Mouse (Mus musculus) limb, embryonic 12.5 days (tissue): ENCODE results near the gene Hipk2. TPM values are rescaled to one million over a fixed set of nuclear protein-coding genes. Genes with fewer than 3 reads are reported as not detected.
A peak's percentile ranks its signal among the peaks of the same experiment; 100 is the strongest.

Source experiments
- ATAC-seq: fragments of 200-750 bp; cut with Nextera tagmentation; 2 replicates; pipeline ENCODE4 v1.8.0; 2017; ENCODE audit warnings: low read depth, moderate TSS enrichment; ENCODE audit not compliant: insufficient number of reproducible peaks, insufficient read depth, low FRiP score, low TSS enrichment
- H3K27ac ChIP-seq: fragments of 300-500 bp; sonication (generic); 2 replicates; pipeline ENCODE4 v1.5.1; 2016; ENCODE audit warnings: mild to moderate bottlenecking, moderate library complexity
- H3K27me3 ChIP-seq: fragments of 300-500 bp; sonication (generic); 2 replicates; pipeline ENCODE4 v1.6.1; 2016; ENCODE audit warnings: mild to moderate bottlenecking, moderate library complexity
- H3K36me3 ChIP-seq: fragments of 300-500 bp; sonication (generic); 2 replicates; pipeline ENCODE4 v1.6.1; 2016; ENCODE audit warnings: mild to moderate bottlenecking, moderate library complexity
- H3K4me1 ChIP-seq: fragments of 300-500 bp; sonication (generic); replicated peaks from 2 replicates; pipeline ENCODE4 v1.6.1; 2016
- H3K4me2 ChIP-seq: fragments of 300-500 bp; sonication (generic); 2 replicates; pipeline ENCODE4 v1.6.1; 2016; ENCODE audit warnings: mild to moderate bottlenecking, moderate library complexity
- H3K4me3 ChIP-seq: fragments of 300-500 bp; sonication (generic); replicated peaks from 2 replicates; pipeline ENCODE4 v1.5.1; 2016; ENCODE audit warnings: mild to moderate bottlenecking
- H3K9ac ChIP-seq: fragments of 300-500 bp; sonication (generic); replicated peaks from 2 replicates; pipeline ENCODE4 v1.6.1; 2016; ENCODE audit warnings: mild to moderate bottlenecking, moderate library complexity
- H3K9me3 ChIP-seq: fragments of 300-500 bp; sonication (generic); 2 replicates; pipeline ENCODE4 v1.6.1; 2016; ENCODE audit warnings: mild to moderate bottlenecking, moderate library complexity
- WGBS: fragments of 180-500 bp; shearing (Covaris S2); methylation state at CpG from one replicate; pipeline ENCODE4 v1.1.7; 2016; 5-methylcytosine and 5-hydroxymethylcytosine counted together
- polyA plus RNA-seq: library from polyadenylated mRNA; unstranded; fragments of >200 nt; fragmentation: Nextera tagmentation; extraction: Ambion mirVana; gene quantifications from 2 replicates; pipeline ENCODE4 v1.2.1, GENCODE M21; 2016

The Hipk2 gene
- 23.6 and 24.5 TPM in 2 replicates for polyA plus RNA-seq

GRCm38 (mm10) chr6:38876071-38876911 lies at the start of gene Hipk2:
Hipk2 (minus strand) TSS chr6:38876165.
- Histone ChIP-seq H3K4me2 (peak within 1 kb of the TSS; percentile 59), H3K36me3 (peaks cover 6% of the 10 kb centered on the region; the same call in 1 of the 2 replicates), H3K27ac (peak within 1 kb of the TSS; percentile 98), H3K9ac (peak within 1 kb of the TSS; percentile 99), H3K9me3 (no peaks in the 10 kb centered on the region), H3K27me3 (0 out of 2 replicates have a peak, but pooled peaks cover 8% of the 10 kb centered on the region), H3K4me1 (peaks cover 29% of the 10 kb centered on the region), H3K4me3 (peak within 1 kb of the TSS; percentile 99)
- under 1% methylated on average over 88 of the region's 108 CpGs for WGBS
- ATAC-seq, result peak; percentile 90

GRCm38 (mm10) chr6:38925719-38926118 lies 49.8 kb upstream of the Hipk2 start:
- Histone ChIP-seq H3K4me2 (peak overlapping the region; percentile 36), H3K9me3 (no peaks in the 10 kb centered on the region), H3K27me3 (no peaks in the 10 kb centered on the region; the same call in 1 of the 2 replicates), H3K9ac (no peak overlapping the region), H3K36me3 (no peaks in the 10 kb centered on the region), H3K27ac (no peak overlapping the region), H3K4me3 (no peak overlapping the region), H3K4me1 (peaks cover 14% of the 10 kb centered on the region)
- no peak for ATAC-seq
- 52% methylated on average over 7 of the region's 7 CpGs for WGBS

GRCm38 (mm10) chr6:38923870-38924817 lies 48.2 kb upstream of the Hipk2 start:
- Histone ChIP-seq H3K27ac (no peak overlapping the region), H3K9me3 (no peaks in the 10 kb centered on the region), H3K36me3 (no peaks in the 10 kb centered on the region), H3K4me2 (no peak overlapping the region), H3K4me1 (peaks cover 14% of the 10 kb centered on the region), H3K4me3 (no peak overlapping the region), H3K27me3 (no peaks in the 10 kb centered on the region), H3K9ac (no peak overlapping the region)
- WGBS, result 90% methylated on average over 18 of the region's 18 CpGs
- no peak for ATAC-seq

- Histone ChIP-seq H3K36me3 (no peaks in the 10 kb centered on the region), H3K4me2 (no peak overlapping the region), H3K9ac (no peak overlapping the region), H3K27ac (no peak overlapping the region), H3K4me3 (no peak overlapping the region), H3K27me3 (no peaks in the 10 kb centered on the region), H3K4me1 (peaks cover 14% of the 10 kb centered on the region), H3K9me3 (no peaks in the 10 kb centered on the region)
- 91% methylated on average over 4 of the region's 4 CpGs for WGBS
- no peak for ATAC-seq
Observed at GRCm38 (mm10) chr6:38923450-38923849, 47.5 kb upstream of the Hipk2 start.

- Histone ChIP-seq H3K4me2 (no peak overlapping the region), H3K4me3 (no peak overlapping the region), H3K9ac (no peak overlapping the region), H3K4me1 (peaks cover 14% of the 10 kb centered on the region), H3K27me3 (no peaks in the 10 kb centered on the region), H3K27ac (no peak overlapping the region), H3K36me3 (no peaks in the 10 kb centered on the region), H3K9me3 (no peaks in the 10 kb centered on the region)
- WGBS, result 54% methylated on average over 2 of the region's 2 CpGs
- ATAC-seq, result no peak
Observed at GRCm38 (mm10) chr6:38922517-38922916, 46.6 kb upstream of the Hipk2 start.

GRCm38 (mm10) chr6:38921810-38922116 lies 45.8 kb upstream of the Hipk2 start:
- no peak for ATAC-seq
- no peak overlapping the region for H3K9ac ChIP-seq
- H3K27ac ChIP-seq, result no peak overlapping the region
- H3K36me3 ChIP-seq, result no peaks in the 10 kb centered on the region
- no peak overlapping the region for H3K4me2 ChIP-seq
- no peak overlapping the region for H3K4me3 ChIP-seq
- H3K9me3 ChIP-seq, result no peaks in the 10 kb centered on the region
- 88% methylated on average over 8 of the region's 8 CpGs for WGBS
- peaks cover 7% of the 10 kb centered on the region; the same call in 1 of the 2 replicates for H3K4me1 ChIP-seq
- no peaks in the 10 kb centered on the region for H3K27me3 ChIP-seq

GRCm38 (mm10) chr6:38921095-38921809 lies 45.3 kb upstream of the Hipk2 start:
- ATAC-seq, result no peak
- H3K27ac ChIP-seq, result no peak overlapping the region

GRCm38 (mm10) chr6:38920141-38920540 lies 44.2 kb upstream of the Hipk2 start:
- 85% methylated on average over 6 of the region's 6 CpGs for WGBS
- no peak for ATAC-seq
- H3K27me3 ChIP-seq, result no peaks in the 10 kb centered on the region
- H3K4me3 ChIP-seq, result no peak overlapping the region
- H3K27ac ChIP-seq, result no peak overlapping the region
- H3K4me2 ChIP-seq, result no peak overlapping the region
- H3K9me3 ChIP-seq, result no peaks in the 10 kb centered on the region
- H3K36me3 ChIP-seq, result no peaks in the 10 kb centered on the region
- H3K4me1 ChIP-seq, result peaks cover 6% of the 10 kb centered on the region
- H3K9ac ChIP-seq, result no peak overlapping the region

More at GRCm38 (mm10) chr6:38921095-38921809, 45.3 kb upstream of the Hipk2 start:
- H3K36me3 ChIP-seq, result no peaks in the 10 kb centered on the region
- H3K4me1 ChIP-seq, result peaks cover 2% of the 10 kb centered on the region; the same call in 1 of the 2 replicates
- H3K4me2 ChIP-seq, result no peak overlapping the region
- no peaks in the 10 kb centered on the region for H3K9me3 ChIP-seq
- no peak overlapping the region for H3K9ac ChIP-seq
- no peaks in the 10 kb centered on the region for H3K27me3 ChIP-seq
- 76% methylated on average over 17 of the region's 17 CpGs for WGBS
- H3K4me3 ChIP-seq, result no peak overlapping the region

GRCm38 (mm10) chr6:38919135-38919740 lies 43.3 kb upstream of the Hipk2 start:
- Histone ChIP-seq H3K4me3 (no peak overlapping the region), H3K9ac (no peak overlapping the region), H3K27ac (no peak overlapping the region), H3K36me3 (no peaks in the 10 kb centered on the region), H3K4me1 (peaks cover 6% of the 10 kb centered on the region), H3K4me2 (no peak overlapping the region), H3K27me3 (no peaks in the 10 kb centered on the region; the same call in 1 of the 2 replicates), H3K9me3 (no peaks in the 10 kb centered on the region)
- no peak for ATAC-seq
- 89% methylated on average over 14 of the region's 14 CpGs for WGBS

GRCm38 (mm10) chr6:38918728-38919127 lies 42.8 kb upstream of the Hipk2 start:
- 87% methylated on average over 4 of the region's 4 CpGs for WGBS
- ATAC-seq, result no peak
- Histone ChIP-seq H3K36me3 (no peaks in the 10 kb centered on the region), H3K4me3 (no peak overlapping the region), H3K9me3 (no peaks in the 10 kb centered on the region), H3K9ac (no peak overlapping the region), H3K4me2 (no peak overlapping the region), H3K27ac (no peak overlapping the region), H3K4me1 (peaks cover 6% of the 10 kb centered on the region), H3K27me3 (peaks cover 2% of the 10 kb centered on the region; the same call in 1 of the 2 replicates)
